Mouse (Mus musculus): Measurements from ENCODE around the gene Mrpl34. TPM values are rescaled to one million over a fixed set of nuclear protein-coding genes. Genes with fewer than 3 reads are reported as not detected.

The Mrpl34 gene
- polyA plus RNA-seq, 1 experiment from 2014 or later, result 119 TPM

- DNase-seq (no peak), ATAC-seq (no peak)
- H3K27ac ChIP-seq (ENCODE audit: low read depth), result no peak overlapping the region
- H3K4me3 ChIP-seq (ENCODE audit: low read depth, low read length), result no peak overlapping the region
- TF ChIP-seq CTCF (IDR thresholded peaks at IDR 0.05; ENCODE audit: low read depth) (no peak), EP300 (IDR thresholded peaks at IDR 0.05; ENCODE audit: low read depth) (no peak)
- H3K36me3 ChIP-seq (replicated peaks; ENCODE audit: insufficient read depth, low read length), result no peaks in the 10 kb centered on the region
- no peak overlapping the region for H3K9ac ChIP-seq (replicated peaks)
- H3K27me3 ChIP-seq (ENCODE audit: insufficient read depth, low read length), result no peaks in the 10 kb centered on the region
- whole genome bisulfite sequencing (ENCODE audit: insufficient replicate concordance), result 70% methylated on average over 5 of the region's 5 CpGs
- H3K9me3 ChIP-seq (ENCODE audit: low read length), result no peaks in the 10 kb centered on the region
- H3K4me2 ChIP-seq (ENCODE audit: low read depth, low read length), result no peak overlapping the region
- H3K4me1 ChIP-seq (ENCODE audit: insufficient read depth), result no peaks in the 10 kb centered on the region
Observed at GRCm38 (mm10) chr8:71515043-71515442, 50.3 kb downstream of the Mrpl34 start.

Other genes with a start within 250 kb of the Mrpl34 start
- 3.8 and 5.1 TPM in 2 replicates for gene Myo9b, start 192.2 kb upstream of the Mrpl34 start, polyA plus RNA-seq (2015; fragmentation: Nextera tagmentation; extraction: Ambion mirVana)
- 16.5 and 18.6 TPM in 2 replicates for gene Haus8, start 192.0 kb upstream of the Mrpl34 start, polyA plus RNA-seq (2015; fragmentation: Nextera tagmentation; extraction: Ambion mirVana)
- 62.8 and 64.6 TPM in 2 replicates for gene Use1, start 98.1 kb upstream of the Mrpl34 start, polyA plus RNA-seq (2015; fragmentation: Nextera tagmentation; extraction: Ambion mirVana)
- 5.3 and 5.9 TPM in 2 replicates for gene Ocel1, start 93.7 kb upstream of the Mrpl34 start, polyA plus RNA-seq (2015; fragmentation: Nextera tagmentation; extraction: Ambion mirVana)
- gene Nr2f6, start 83.0 kb upstream of the Mrpl34 start, polyA plus RNA-seq (2015; fragmentation: Nextera tagmentation; extraction: Ambion mirVana), result 38.0 and 46.6 TPM in 2 replicates
- 4.6 and 5.6 TPM in 2 replicates for gene Ushbp1, start 69.2 kb upstream of the Mrpl34 start, polyA plus RNA-seq (2015; fragmentation: Nextera tagmentation; extraction: Ambion mirVana)
- gene Babam1, start 68.1 kb upstream of the Mrpl34 start, polyA plus RNA-seq (2015; fragmentation: Nextera tagmentation; extraction: Ambion mirVana), result 40.0 and 40.7 TPM in 2 replicates
- 11.4 and 11.9 TPM in 2 replicates for gene Ankle1, start 58.9 kb upstream of the Mrpl34 start, polyA plus RNA-seq (2015; fragmentation: Nextera tagmentation; extraction: Ambion mirVana)
- 4.5 and 5.0 TPM in 2 replicates for gene Abhd8, start 1.3 kb upstream of the Mrpl34 start, polyA plus RNA-seq (2015; fragmentation: Nextera tagmentation; extraction: Ambion mirVana)
- gene Dda1, start 4.2 kb downstream of the Mrpl34 start, polyA plus RNA-seq (2015; fragmentation: Nextera tagmentation; extraction: Ambion mirVana), result 30.3 and 31.0 TPM in 2 replicates
- 0.14 and 0.27 TPM in 2 replicates for gene Ano8, start 21.0 kb downstream of the Mrpl34 start, polyA plus RNA-seq (2015; fragmentation: Nextera tagmentation; extraction: Ambion mirVana)
- gene Gtpbp3, start 23.1 kb downstream of the Mrpl34 start, polyA plus RNA-seq (2015; fragmentation: Nextera tagmentation; extraction: Ambion mirVana), result 4.5 and 4.9 TPM in 2 replicates
- 29.1 and 31.1 TPM in 2 replicates for gene Plvap, start 46.8 kb downstream of the Mrpl34 start, polyA plus RNA-seq (2015; fragmentation: Nextera tagmentation; extraction: Ambion mirVana)
- gene Ccdc194, start 60.8 kb downstream of the Mrpl34 start, polyA plus RNA-seq (2015; fragmentation: Nextera tagmentation; extraction: Ambion mirVana), result 0.20 TPM in 1 of 2 replicates, not detected in the other
- gene Bst2, start 72.5 kb downstream of the Mrpl34 start, polyA plus RNA-seq (2015; fragmentation: Nextera tagmentation; extraction: Ambion mirVana), result 57.0 and 62.1 TPM in 2 replicates
- gene Mvb12a, start 78.0 kb downstream of the Mrpl34 start, polyA plus RNA-seq (2015; fragmentation: Nextera tagmentation; extraction: Ambion mirVana), result 61.7 and 62.5 TPM in 2 replicates
- 0.62 and 0.66 TPM in 2 replicates for gene Tmem221, start 93.9 kb downstream of the Mrpl34 start, polyA plus RNA-seq (2015; fragmentation: Nextera tagmentation; extraction: Ambion mirVana)
- gene Nxnl1, start 101.6 kb downstream of the Mrpl34 start, polyA plus RNA-seq (2015; fragmentation: Nextera tagmentation; extraction: Ambion mirVana), result 0.08 TPM in 1 of 2 replicates, not detected in the other
- 6.0 and 6.8 TPM in 2 replicates for gene Slc27a1, start 103.9 kb downstream of the Mrpl34 start, polyA plus RNA-seq (2015; fragmentation: Nextera tagmentation; extraction: Ambion mirVana)
- gene Pgls, start 127.2 kb downstream of the Mrpl34 start, polyA plus RNA-seq (2015; fragmentation: Nextera tagmentation; extraction: Ambion mirVana), result 153 and 158 TPM in 2 replicates
- 9.2 and 11.2 TPM in 2 replicates for gene Fam129c, start 132.7 kb downstream of the Mrpl34 start, polyA plus RNA-seq (2015; fragmentation: Nextera tagmentation; extraction: Ambion mirVana)
- 25.0 and 25.7 TPM in 2 replicates for gene Colgalt1, start 146.0 kb downstream of the Mrpl34 start, polyA plus RNA-seq (2015; fragmentation: Nextera tagmentation; extraction: Ambion mirVana)
- 0.25 and 0.36 TPM in 2 replicates for gene Unc13a, start 206.8 kb downstream of the Mrpl34 start, polyA plus RNA-seq (2015; fragmentation: Nextera tagmentation; extraction: Ambion mirVana)
- 4.3 and 4.6 TPM in 2 replicates for gene Jak3, start 211.3 kb downstream of the Mrpl34 start, polyA plus RNA-seq (2015; fragmentation: Nextera tagmentation; extraction: Ambion mirVana)
- 1.3 and 2.8 TPM in 2 replicates for gene Insl3, start 224.3 kb downstream of the Mrpl34 start, polyA plus RNA-seq (2015; fragmentation: Nextera tagmentation; extraction: Ambion mirVana)
- gene B3gnt3, start 236.8 kb downstream of the Mrpl34 start, polyA plus RNA-seq (2015; fragmentation: Nextera tagmentation; extraction: Ambion mirVana), result 3.0 TPM in 2 replicates

Data from liver, postnatal 0 days (tissue).